Mouse (Mus musculus): Measurements from ENCODE around the gene Nhlrc3.

DNA sequence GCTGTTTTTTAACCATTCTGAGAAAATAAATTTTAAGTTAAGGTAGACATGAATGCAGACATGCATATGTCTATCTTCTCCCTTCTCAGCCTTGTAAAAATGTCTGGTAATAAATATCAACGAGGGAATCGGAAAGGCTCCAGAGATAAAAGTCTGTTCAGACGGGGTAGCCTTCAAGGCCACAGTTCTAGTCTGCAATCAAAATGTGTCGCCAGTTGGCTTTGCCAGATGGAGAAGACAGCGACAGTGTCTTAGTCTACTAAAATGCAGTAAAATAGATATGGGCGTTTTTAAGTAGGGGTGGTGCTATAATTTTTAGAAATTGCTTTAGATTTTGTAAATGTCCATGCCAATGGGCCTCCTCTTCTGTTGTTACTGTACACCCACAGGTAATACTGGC lies 2.2 kb upstream of the Nhlrc3 start:
- TF ChIP-seq CTCF (conservative IDR thresholded peaks at IDR 0.05; ENCODE audit: low read length): no peak
- TF ChIP-seq POU5F1 (IDR thresholded peaks at IDR 0.05; ENCODE audit: borderline replicate concordance, low read length): no peak

Measured in E14TG2a.4 (cell line).